Mouse (Mus musculus) adrenal gland, adult 18-20 months (tissue): ENCODE data around the gene Kif5c. TPM values are rescaled to one million over a fixed set of nuclear protein-coding genes. Genes with fewer than 3 reads are reported as not detected.

Source experiments
- total RNA-seq, 2 experiments: library from RNA; stranded (reverse); gene quantifications; 1 replicate in 1 of 2; 2 replicates in 1 of 2; pipeline ENCODE4 v1.2.3; 2021

Kif5c gene
- total RNA-seq, 2 experiments from 2014 or later = 6.6 to 7.3 TPM

Other genes starting within 250 kb of the Kif5c start
- 10 to 100 TPM; 19.7 to 27.1 TPM for gene Epc2, start 167.8 kb upstream of the Kif5c start, total RNA-seq
- gene Lypd6b, start 168.4 kb downstream of the Kif5c start, total RNA-seq = under 1 TPM; 0.50 to 0.54 TPM